Mouse (Mus musculus) testis, postnatal 10 days (tissue): ENCODE measurements around the gene Ptprj.

Experiments
- DNase-seq: peaks from one replicate; pipeline ENCODE4 v3.0.0; 2021; ENCODE audit warnings: low spot score

The Ptprj gene

GRCm38 (mm10) chr2:90580236-90581005, at the start of gene Ptprj:
Ptprj (minus strand) TSS chr2:90580647.
- DNase-seq = peak; percentile 66

GRCm38 (mm10) chr2:90629552-90629951, 49.1 kb upstream of the Ptprj start:
- DNase-seq = no peak

GRCm38 (mm10) chr2:90628261-90628660, 47.8 kb upstream of the Ptprj start:
- DNase-seq = no peak

- peak; percentile 61 for DNase-seq
These were observed 44.5 kb upstream of the Ptprj start for GRCm38 (mm10) chr2:90624920-90625319.

GRCm38 (mm10) chr2:90624339-90624738, 43.9 kb upstream of the Ptprj start:
- DNase-seq = peak; percentile 45

GRCm38 (mm10) chr2:90620815-90621214, 40.4 kb upstream of the Ptprj start:
- no peak for DNase-seq

- no peak for DNase-seq
These were observed 39.2 kb upstream of the Ptprj start for GRCm38 (mm10) chr2:90619648-90620047.

GRCm38 (mm10) chr2:90614651-90615171, 34.3 kb upstream of the Ptprj start:
- DNase-seq = no peak

GRCm38 (mm10) chr2:90613591-90613990, 33.1 kb upstream of the Ptprj start:
- DNase-seq = no peak

GRCm38 (mm10) chr2:90613006-90613405, 32.6 kb upstream of the Ptprj start:
- no peak for DNase-seq

GRCm38 (mm10) chr2:90611959-90612571, 31.6 kb upstream of the Ptprj start:
- DNase-seq = no peak

GRCm38 (mm10) chr2:90601056-90601455, 20.6 kb upstream of the Ptprj start:
- no peak for DNase-seq

GRCm38 (mm10) chr2:90588141-90588540, 7.7 kb upstream of the Ptprj start:
- no peak for DNase-seq

GRCm38 (mm10) chr2:90584506-90584905, 4.1 kb upstream of the Ptprj start:
- DNase-seq = no peak

GRCm38 (mm10) chr2:90583628-90584131, 3.2 kb upstream of the Ptprj start:
- no peak for DNase-seq

GRCm38 (mm10) chr2:90582814-90583213, 2.4 kb upstream of the Ptprj start:
- no peak for DNase-seq

- no peak for DNase-seq
These were observed 1.9 kb upstream of the Ptprj start for GRCm38 (mm10) chr2:90582311-90582710.

- DNase-seq = no peak
These were observed 1.3 kb upstream of the Ptprj start for GRCm38 (mm10) chr2:90581796-90582125.

- no peak for DNase-seq
These were observed 754 bp upstream of the Ptprj start for GRCm38 (mm10) chr2:90581006-90581795.

GRCm38 (mm10) chr2:90579728-90580235, 665 bp downstream of the Ptprj start:
- DNase-seq = peak; percentile 71

- no peak for DNase-seq
These were observed 1.3 kb downstream of the Ptprj start for GRCm38 (mm10) chr2:90579038-90579727.
